Mouse (Mus musculus) heart, postnatal 0 days (tissue): ENCODE measurements around the gene Chst1.

Source experiments
- CTCF ChIP-seq: IDR thresholded peaks from 2 replicates; pipeline ENCODE4 v1.5.1; 2016; ENCODE audit warnings: antibody characterized with exemption, control low read depth, low read depth
- EP300 ChIP-seq: IDR thresholded peaks from 2 replicates; pipeline ENCODE4 v1.6.1; 2016; ENCODE audit warnings: antibody characterized with exemption, low read depth

GRCm38 (mm10) chr2:92618016-92618415 is 18.5 kb downstream of the Chst1 start:
- TF ChIP-seq CTCF (no peak), EP300 (no peak)
